ENCODE assay signal across 16 mouse cellular contexts in the genomic region with DNA sequence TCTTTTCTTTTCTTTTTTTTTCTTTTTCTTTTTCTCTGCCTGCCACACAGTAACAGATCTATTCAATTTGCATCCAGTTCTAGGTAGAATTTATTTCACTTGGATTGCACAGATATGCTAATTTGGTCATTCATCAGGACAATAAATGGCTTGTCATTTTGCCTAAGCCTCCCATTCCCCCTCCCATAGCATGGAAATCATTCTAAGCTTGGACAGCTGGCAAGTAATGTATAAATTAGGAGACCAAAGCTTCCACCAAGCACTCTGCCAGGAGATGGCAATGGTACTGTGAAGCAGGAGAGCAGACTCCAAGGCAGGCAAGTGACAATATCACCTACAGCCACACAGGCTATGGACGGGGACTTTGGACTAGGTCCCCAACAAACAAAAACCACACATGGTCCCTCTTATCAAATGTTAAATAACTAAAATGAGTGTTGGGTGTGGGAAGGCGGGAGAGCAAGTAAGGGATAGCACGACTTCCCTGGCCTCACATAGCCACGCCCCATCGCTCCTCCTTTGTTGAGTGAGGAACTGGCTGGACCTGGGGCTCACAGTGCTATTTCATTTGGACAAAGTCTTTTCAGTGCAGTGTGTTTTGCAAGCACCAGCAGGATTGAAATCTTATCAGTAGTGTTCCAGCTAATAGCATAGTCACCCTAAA. TPM values are rescaled to one million over a fixed set of nuclear protein-coding genes. Genes with fewer than 3 reads are reported as not detected.
DNase-seq lines count a peak whose midpoint lies in the region; ATAC-seq and TF ChIP-seq lines count a peak whose summit lies in the region.
"Had no signal": no experiment of that assay in that cellular context is flagged by ENCODE, and none has a peak within 500 bp of the region (broad histone marks: within the 10 kb centered on the region; RNA-seq: fewer than 3 reads in every experiment).

No protein-coding gene starts in this region.

- ATAC-seq in forebrain, embryonic 16.5 days, result peak; percentile 93
- ATAC-seq in hindbrain, embryonic 16.5 days, result 0 out of 2 replicates have a peak, but pooled peaks have one; percentile 69
- ATAC-seq in midbrain, embryonic 13.5 days, result peak; percentile 85
- ATAC-seq in stomach, postnatal 0 days (ENCODE audit: low FRiP score, low TSS enrichment), result peak; percentile 95

- H3K9ac ChIP-seq in forebrain, embryonic 16.5 days (replicated peaks; ENCODE audit: low read depth, low read length), result no peak overlapping the region
- no peak overlapping the region for H3K9ac ChIP-seq in hindbrain, embryonic 16.5 days (ENCODE audit: low read depth, low read length)
- no peak overlapping the region for H3K9ac ChIP-seq in midbrain, embryonic 13.5 days (replicated peaks)
- no peak overlapping the region for H3K9ac ChIP-seq in stomach, postnatal 0 days (ENCODE audit: low read length)
- H3K9ac ChIP-seq: heart, embryonic 15.5 days; liver, embryonic 15.5 days had no signal

- H3K4me3 ChIP-seq in forebrain, embryonic 16.5 days (replicated peaks; ENCODE audit: low read length), result no peak overlapping the region
- no peak overlapping the region for H3K4me3 ChIP-seq in hindbrain, embryonic 16.5 days (ENCODE audit: low read length)
- H3K4me3 ChIP-seq in midbrain, embryonic 13.5 days (replicated peaks), result no peak overlapping the region
- no peak overlapping the region for H3K4me3 ChIP-seq in stomach, postnatal 0 days (ENCODE audit: low read depth, low read length)
- H3K4me3 ChIP-seq: heart, embryonic 15.5 days; liver, embryonic 15.5 days; megakaryocyte, embryonic 14.5 days had no signal

- peak; percentile 91 for DNase-seq in stomach, postnatal 0 days (ENCODE audit: low spot score)
- no peak for DNase-seq in heart, adult 8-10 months (ENCODE audit: low spot score)
- DNase-seq in cerebellum, adult 9-11 months, result no peak
- DNase-seq in left cerebral cortex, postnatal 25 days (ENCODE audit: low spot score in 2 of 2), result no peak
- DNase-seq: adrenal gland, postnatal 14 days; cerebellum, adult 11 months; gastrocnemius, postnatal 14 days; kidney, adult 18-20 months; thymus, postnatal 36 days had no signal

- H3K36me3 ChIP-seq in forebrain, embryonic 16.5 days (ENCODE audit: control insufficient read depth, insufficient read depth), result no peaks in the 10 kb centered on the region
- no peaks in the 10 kb centered on the region for H3K36me3 ChIP-seq in hindbrain, embryonic 16.5 days (ENCODE audit: control insufficient read depth, insufficient read depth, low read length)
- H3K36me3 ChIP-seq in midbrain, embryonic 13.5 days, result no peaks in the 10 kb centered on the region
- H3K36me3 ChIP-seq in stomach, postnatal 0 days (ENCODE audit: control insufficient read depth, insufficient read depth, low read length), result no peaks in the 10 kb centered on the region
- H3K36me3 ChIP-seq: heart, embryonic 15.5 days; liver, embryonic 15.5 days had no signal

- intact Hi-C loops in left cerebral cortex, postnatal 25 days (cut with DNase I), result no loop called here

- TF ChIP-seq CTCF in stomach, postnatal 0 days (IDR thresholded peaks at IDR 0.05; ENCODE audit: low read depth), result no peak

- WGBS in forebrain, embryonic 16.5 days, result 39% methylated on average over 5 of the region's 5 CpGs
- WGBS in hindbrain, embryonic 16.5 days, result 59% methylated on average over 5 of the region's 5 CpGs
- 64% methylated on average over 5 of the region's 5 CpGs for WGBS in midbrain, embryonic 13.5 days
- 69% methylated on average over 5 of the region's 5 CpGs for WGBS in stomach, postnatal 0 days

- no peaks in the 10 kb centered on the region for H3K27me3 ChIP-seq in forebrain, embryonic 16.5 days (replicated peaks; ENCODE audit: control insufficient read depth, insufficient read depth, low read length)
- H3K27me3 ChIP-seq in hindbrain, embryonic 16.5 days (replicated peaks; ENCODE audit: control insufficient read depth, insufficient read depth, low read length), result no peaks in the 10 kb centered on the region
- H3K27me3 ChIP-seq in midbrain, embryonic 13.5 days, result 0 out of 2 replicates have a peak, but pooled peaks cover 2% of the 10 kb centered on the region
- no peaks in the 10 kb centered on the region for H3K27me3 ChIP-seq in stomach, postnatal 0 days (ENCODE audit: control insufficient read depth, insufficient read depth, low read length)
- H3K27me3 ChIP-seq: heart, embryonic 15.5 days; liver, embryonic 15.5 days; megakaryocyte, embryonic 14.5 days had no signal

- H3K4me1 ChIP-seq in forebrain, embryonic 16.5 days (replicated peaks; ENCODE audit: control insufficient read depth, insufficient read depth, low read length), result peaks cover 9% of the 10 kb centered on the region
- no peaks in the 10 kb centered on the region for H3K4me1 ChIP-seq in hindbrain, embryonic 16.5 days (ENCODE audit: control insufficient read depth, insufficient read depth, low read depth, low read length)
- H3K4me1 ChIP-seq in midbrain, embryonic 13.5 days (replicated peaks), result peaks cover 6% of the 10 kb centered on the region
- H3K4me1 ChIP-seq in stomach, postnatal 0 days (replicated peaks; ENCODE audit: control insufficient read depth, insufficient read depth), result no peaks in the 10 kb centered on the region
- H3K4me1 ChIP-seq: heart, embryonic 15.5 days; megakaryocyte, embryonic 14.5 days had no signal

- no peak for TF ChIP-seq EP300 in stomach, postnatal 0 days (optimal IDR thresholded peaks at IDR 0.05)

- H3K4me2 ChIP-seq in forebrain, embryonic 16.5 days (ENCODE audit: low read length), result no peak overlapping the region
- no peak overlapping the region for H3K4me2 ChIP-seq in hindbrain, embryonic 16.5 days (ENCODE audit: low read length)
- H3K4me2 ChIP-seq in midbrain, embryonic 13.5 days (replicated peaks), result no peak overlapping the region
- H3K4me2 ChIP-seq in stomach, postnatal 0 days (replicated peaks; ENCODE audit: low read depth), result no peak overlapping the region
- H3K4me2 ChIP-seq: heart, embryonic 15.5 days; liver, embryonic 15.5 days had no signal

- H3K9me3 ChIP-seq in forebrain, embryonic 16.5 days (ENCODE audit: control insufficient read depth, low read length), result no peaks in the 10 kb centered on the region
- no peaks in the 10 kb centered on the region for H3K9me3 ChIP-seq in hindbrain, embryonic 16.5 days (ENCODE audit: control insufficient read depth, low read length)
- H3K9me3 ChIP-seq in midbrain, embryonic 13.5 days, result no peaks in the 10 kb centered on the region
- no peaks in the 10 kb centered on the region for H3K9me3 ChIP-seq in stomach, postnatal 0 days (ENCODE audit: control insufficient read depth, low read length)
- H3K9me3 ChIP-seq: heart, embryonic 15.5 days; liver, embryonic 15.5 days; megakaryocyte, embryonic 14.5 days had no signal

- H3K27ac ChIP-seq in forebrain, embryonic 16.5 days (ENCODE audit: low read length), result peak overlapping the region; percentile 58
- H3K27ac ChIP-seq in hindbrain, embryonic 16.5 days (ENCODE audit: low read depth, low read length), result peak overlapping the region; percentile 54; the same call in 1 of the 2 replicates
- H3K27ac ChIP-seq in midbrain, embryonic 13.5 days, result 0 out of 2 replicates have a peak overlapping the region, but pooled peaks have one; percentile 30
- H3K27ac ChIP-seq in stomach, postnatal 0 days (replicated peaks), result no peak overlapping the region
- H3K27ac ChIP-seq: heart, embryonic 15.5 days; liver, embryonic 15.5 days had no signal

RNA-seq across cellular contexts. Expression of a gene that starts 22.7 kb away (rescaled TPM):
- not detected in 2 replicates for polyA plus RNA-seq in forebrain, embryonic 16.5 days (2015; fragmentation: Nextera tagmentation; extraction: Ambion mirVana)
- polyA plus RNA-seq in hindbrain, embryonic 16.5 days (2015; fragmentation: Nextera tagmentation; extraction: Ambion mirVana), result 0.14 TPM in 1 of 2 replicates, not detected in the other
- 0.19 TPM in 1 of 2 replicates, not detected in the other for polyA plus RNA-seq in midbrain, embryonic 13.5 days (2015; fragmentation: Nextera tagmentation; extraction: Ambion mirVana)
- 2.9 and 3.1 TPM in 2 replicates for polyA plus RNA-seq in stomach, postnatal 0 days (2015; fragmentation: Nextera tagmentation; extraction: Ambion mirVana)
- total RNA-seq in heart, adult 8-10 months (2022), result not detected
- total RNA-seq in left cerebral cortex, postnatal 25 days (2021), result not detected
- total RNA-seq: gastrocnemius, postnatal 14 days; left cerebral cortex, postnatal 36 days had no signal
